Mouse (Mus musculus) neural tube, embryonic 10.5 days (tissue): ENCODE measurements around the gene Slc30a5.
"Not testable (repeated sequence)": the region's sequence is repeated elsewhere in the genome, so short reads cannot be mapped to it uniquely, and the experiment has no call there.

Experiments used
- DNase-seq: peaks from one replicate; pipeline ENCODE4 v3.0.0-alpha.2; 2017; ENCODE audit warnings: low spot score; ENCODE audit errors: extremely low spot score

Slc30a5 gene

DNA sequence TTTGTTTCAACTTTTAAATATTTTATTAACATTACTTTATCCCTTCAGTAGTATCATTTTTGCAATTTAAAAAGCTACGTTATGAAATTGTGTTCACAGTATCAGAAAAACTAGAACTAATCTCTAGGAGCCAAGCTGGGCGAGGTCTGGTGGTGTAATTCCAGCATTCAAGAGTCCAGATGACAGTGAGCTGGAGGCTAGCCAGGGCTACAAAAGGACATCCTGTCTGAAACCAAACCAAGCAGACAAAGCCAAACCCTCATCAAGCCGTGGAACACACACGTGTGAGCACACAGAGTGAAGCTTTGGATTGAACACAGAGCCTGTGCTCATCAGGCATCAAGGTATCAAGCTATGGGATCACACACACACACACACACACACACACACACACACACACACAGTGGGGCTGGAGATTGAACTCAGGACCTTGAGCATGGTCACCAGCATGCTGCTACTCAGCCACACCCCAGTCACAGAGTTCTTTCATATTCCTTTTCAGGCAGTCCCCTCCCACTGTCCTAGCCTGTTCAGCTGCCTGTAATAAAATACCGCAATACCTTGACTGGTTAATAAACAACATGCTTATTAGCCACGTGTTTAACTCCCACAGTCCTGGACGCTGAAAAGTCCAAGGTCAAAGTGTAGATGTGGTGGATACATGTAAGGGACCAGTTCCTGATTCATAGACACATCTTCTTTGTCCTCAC, 9.9 kb upstream of the Slc30a5 start:
- no peak for DNase-seq

DNA sequence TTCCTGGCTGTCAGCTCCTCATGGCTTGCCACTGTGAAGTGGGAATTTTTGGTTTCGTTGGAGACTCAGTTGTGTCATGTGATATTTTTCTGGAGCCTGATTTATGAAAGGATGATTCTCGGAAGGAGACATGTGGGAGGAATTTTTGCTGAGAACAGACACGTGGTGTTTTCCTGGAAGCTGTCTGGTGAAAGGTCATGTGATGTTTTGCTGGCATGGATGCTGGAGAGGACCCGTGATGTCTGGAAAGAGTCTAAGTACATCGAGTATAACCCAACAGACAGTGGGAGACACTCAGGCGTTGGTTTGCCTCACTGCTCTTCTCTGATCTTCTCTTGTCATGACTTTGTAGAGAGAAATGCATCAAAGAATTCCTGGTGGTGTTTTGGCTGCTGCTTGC, 8.5 kb upstream of the Slc30a5 start:
- DNase-seq, result no peak

DNA sequence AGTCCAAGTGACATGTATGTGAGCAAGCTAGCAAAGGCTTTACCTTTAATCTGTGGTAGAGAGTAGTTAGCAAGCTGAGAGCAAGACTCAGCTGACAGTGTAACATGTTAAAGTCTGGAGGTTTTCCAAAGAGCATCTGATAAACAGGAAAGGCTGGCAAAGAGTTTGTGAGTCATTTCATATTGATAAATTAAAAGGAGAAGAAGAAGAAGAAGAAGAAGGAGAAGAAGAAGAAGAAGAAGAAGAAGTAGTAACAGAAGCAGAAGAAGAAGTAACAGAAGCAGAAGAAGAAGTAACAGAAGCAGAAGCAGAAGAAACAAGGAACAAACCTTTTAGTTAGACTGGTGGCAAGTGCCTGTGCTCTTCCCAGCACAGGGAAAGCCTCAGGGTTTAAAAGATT, 1.6 kb upstream of the Slc30a5 start:
- no peak for DNase-seq

DNA sequence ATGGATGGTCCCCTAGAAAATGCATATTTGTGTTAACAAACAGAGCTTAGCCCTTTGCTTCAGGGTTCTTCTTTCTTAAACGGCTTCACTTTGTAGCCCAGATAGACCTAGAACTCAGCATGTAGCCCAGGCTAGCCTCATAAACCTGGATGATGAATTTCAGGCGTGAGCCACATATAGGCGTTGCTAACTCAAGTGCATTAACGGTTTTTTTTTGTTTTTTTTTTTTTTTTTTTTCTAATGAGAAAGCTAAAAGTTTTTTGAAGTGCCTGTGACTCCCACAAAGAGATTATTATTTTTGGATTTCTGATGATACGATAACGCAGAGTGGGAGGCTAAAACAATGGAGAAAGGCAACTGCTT, 394 bp upstream of the Slc30a5 start:
- DNase-seq, result no peak

DNA sequence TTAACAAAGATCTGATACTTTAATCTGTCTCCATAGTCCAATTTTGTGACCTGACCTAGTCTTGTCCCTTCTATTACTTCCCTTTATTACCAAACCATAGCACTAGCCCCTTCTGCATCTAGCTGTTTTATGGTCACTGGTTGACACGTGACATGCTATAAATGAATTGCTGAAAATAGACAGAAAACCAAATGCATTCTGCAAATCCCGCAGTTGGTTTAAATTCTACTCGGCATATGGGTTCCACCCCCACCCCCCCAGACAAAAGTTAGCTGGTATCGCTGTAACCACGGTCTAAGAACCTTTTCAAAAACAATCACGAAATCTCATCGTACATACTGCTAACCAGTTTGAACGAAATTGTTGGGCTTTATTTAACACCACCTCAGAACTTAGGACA, 1.0 kb downstream of the Slc30a5 start:
- DNase-seq, result no peak

DNA sequence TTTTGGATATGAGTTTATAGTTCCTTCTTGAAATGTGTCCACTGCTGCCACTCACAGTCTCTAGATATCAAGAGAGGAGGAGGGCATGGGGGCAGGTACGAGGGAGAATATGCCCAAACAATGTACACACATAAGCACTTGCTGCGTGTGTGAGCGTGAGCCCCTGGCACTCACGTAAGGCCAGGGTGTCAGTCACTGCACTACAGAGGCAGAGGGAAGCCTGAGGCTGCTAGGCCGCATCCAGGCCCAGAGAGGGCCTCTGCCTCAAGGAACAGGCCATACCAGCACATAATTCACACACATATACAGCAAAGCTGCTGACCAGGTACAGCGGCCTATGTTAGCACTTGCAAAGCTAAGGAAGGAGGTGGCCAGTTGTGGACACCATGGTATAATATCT, 2.1 kb downstream of the Slc30a5 start:
- no peak for DNase-seq

DNA sequence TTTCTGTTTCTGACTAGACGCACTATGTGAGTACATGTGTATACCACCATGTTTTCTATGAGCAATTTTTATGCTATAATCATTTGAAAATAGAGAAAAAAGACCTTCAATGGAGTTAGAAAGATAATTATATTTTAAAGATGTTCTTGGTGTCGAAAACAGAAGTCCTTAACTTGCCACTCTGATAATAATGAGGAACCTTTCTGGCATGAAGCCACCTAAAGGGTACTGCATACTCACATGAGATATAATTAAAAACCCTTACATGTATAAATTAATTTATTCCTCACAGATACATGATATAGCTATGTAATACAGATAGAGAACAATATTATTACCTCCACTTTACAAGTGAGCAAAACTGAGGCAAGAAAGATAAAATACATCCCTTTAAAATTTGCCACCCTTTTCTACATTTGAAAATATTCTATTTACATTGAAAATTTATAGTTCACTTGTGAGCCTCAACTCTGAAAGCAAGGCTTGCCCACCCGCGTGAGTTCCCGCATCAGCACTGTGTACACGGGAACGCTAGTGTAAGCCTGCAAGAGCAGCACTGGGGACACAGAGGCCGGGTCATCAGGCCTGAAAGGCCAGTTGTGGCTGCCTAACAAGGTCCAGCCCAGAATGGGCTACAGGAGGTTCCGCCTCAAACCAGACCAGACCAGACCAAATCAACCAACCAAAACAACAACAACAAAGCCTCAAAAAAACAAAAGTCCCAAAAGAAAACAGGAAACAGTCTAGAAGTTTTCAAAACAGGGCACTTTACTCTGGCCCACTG, 7.4 kb downstream of the Slc30a5 start:
- no peak for DNase-seq

DNA sequence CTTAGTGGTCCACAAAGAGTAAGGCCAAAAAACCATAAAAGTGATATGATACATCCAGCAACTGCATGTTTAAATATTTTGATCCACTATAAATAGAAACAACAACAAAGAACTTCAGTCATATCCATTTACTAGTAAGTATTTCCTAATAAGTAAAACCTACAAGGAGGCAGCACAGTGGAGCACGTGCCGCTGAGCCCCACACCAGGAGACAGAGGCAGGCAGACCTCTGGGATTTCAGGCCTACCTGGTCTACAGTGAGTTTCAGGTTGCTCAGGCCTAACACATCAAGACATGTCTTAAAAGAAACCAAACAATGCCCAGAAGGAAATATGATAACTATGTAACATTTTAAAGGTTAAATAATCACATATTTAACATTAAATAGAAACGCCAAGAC, 8.3 kb downstream of the Slc30a5 start:
- DNase-seq, result no peak

DNA sequence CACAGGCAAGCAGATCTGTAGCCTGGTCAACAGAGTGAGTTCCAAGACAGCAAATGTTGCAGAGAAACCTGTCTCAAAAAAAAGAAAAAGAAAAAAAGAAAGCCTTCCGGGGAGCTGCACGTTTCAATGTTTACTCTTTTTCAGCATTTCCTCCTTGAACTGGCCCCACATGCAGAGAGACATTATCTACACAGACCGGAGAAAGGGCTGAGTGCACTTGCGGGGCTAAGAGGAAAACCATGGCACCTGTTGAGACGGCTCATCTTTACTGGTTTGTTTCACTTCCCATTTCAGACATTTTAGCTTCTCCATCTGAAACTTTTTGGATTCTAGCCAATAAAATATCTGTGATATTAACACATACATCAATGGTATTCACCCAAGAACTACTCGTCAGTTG, 8.9 kb downstream of the Slc30a5 start:
- DNase-seq, result no peak

DNA sequence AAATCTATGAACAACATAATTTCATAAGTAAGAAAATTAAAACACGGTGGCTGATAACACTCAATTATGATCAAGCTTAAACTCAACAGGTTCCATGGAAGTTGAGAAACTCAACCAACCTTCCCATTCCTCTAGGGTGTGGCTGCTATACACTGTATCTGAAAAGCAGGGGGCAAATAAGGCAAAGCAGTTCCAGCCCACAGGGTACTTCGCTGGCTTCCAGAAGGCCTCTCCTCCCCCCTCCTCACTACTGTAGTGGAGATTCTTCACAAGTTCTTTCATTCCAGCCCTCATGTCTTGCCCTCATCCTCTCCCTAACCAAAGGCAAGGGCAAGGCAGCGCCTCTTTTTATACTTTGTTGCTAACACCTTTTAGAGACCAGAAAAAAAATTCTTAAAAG, 9.4 kb downstream of the Slc30a5 start:
- no peak for DNase-seq

DNA sequence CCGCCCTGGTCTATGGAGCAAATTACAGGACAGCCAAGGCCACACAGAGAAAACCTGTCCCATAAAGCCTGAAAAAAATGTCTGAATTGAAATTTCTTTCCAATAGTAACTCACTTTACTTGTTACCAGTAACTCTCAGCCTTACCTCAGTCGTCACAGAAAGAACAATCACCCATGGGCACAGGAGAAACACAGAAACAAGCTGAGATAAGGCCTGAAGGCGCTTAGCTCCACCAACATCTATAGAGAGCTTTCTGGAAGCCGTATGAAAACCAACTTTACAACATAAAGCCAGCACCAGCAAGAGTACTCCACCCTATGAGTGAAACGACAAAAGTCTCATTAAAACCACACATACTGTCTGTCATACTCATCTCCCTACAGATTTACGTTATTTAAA, 18.8 kb downstream of the Slc30a5 start:
- no peak for DNase-seq

DNA sequence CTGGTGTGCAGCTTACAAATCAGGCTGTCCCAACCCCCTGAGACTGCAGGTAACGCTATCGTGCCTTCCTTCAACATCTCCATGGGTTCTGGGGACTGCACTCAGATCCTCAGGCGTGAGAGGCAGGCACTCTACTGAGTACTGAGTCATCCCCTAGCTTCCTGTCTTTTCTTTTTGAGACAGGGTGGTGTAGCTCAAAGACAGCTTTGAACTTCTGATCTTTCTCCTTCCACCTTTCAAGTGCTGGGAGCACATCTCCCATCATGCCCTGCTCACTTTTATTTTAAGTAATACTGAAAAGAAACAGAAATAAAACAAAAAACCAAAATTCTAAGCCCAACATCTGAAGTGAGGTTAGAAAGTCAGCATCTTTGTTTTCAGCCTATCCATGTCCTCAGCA, 27.5 kb downstream of the Slc30a5 start:
- no peak for DNase-seq

DNA sequence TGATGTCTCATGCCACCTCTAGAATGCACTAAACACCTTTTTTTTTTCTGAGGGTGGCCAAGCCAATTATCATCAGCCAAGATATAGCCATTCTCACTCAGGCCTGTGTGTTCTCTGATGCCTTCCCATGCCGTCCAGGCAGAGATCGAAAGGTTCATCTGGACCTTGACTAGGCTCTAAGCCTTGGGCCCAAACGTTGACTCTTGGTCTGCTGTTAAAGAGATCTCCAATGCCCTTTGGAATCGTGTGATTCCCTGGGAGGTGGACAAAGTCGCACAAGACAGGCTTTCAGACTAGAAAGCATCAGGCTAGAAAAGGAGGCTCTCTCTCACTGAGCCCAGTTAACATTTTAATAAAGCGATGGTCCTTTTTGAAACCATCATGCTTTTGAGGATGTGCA, 36.1 kb downstream of the Slc30a5 start:
- DNase-seq, result no peak

DNA sequence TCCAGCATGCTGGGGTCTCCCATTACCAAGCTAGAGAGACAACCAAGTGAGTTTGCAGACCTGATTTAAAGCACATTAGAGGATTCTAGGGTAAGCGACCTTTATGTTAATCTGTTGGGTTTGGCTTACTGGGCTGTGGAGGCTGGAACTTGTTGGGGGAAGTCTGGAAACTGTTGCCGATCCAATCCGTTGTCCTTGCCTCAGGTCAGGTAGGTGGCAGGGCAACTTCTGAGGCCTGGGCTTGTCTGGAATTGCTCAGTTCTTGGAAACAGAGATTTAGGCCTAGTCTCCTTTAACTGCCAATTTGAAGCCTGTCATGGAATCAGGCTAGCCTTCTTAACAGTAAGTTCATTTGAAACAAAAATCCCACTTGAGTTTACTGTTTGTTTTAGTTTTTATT, 44.1 kb downstream of the Slc30a5 start:
- DNase-seq, result no peak

DNA sequence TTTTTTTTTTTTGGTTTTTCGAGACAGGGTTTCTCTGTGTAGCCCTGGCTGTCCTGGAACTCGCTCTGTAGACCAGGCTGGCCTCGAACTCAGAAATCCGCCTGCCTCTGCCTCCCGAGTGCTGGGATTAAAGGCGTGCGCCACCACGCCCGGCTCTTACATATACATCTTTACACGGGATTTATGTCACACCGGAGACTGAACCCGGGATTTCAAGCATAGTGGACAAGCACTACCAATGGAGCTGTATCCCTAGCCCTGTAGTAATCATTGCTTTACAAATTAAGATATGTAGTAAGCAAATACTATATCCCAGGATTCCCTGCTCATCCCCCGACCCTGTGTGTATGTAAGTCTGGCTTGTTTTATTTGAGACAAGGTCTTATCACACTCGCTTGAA, 45.2 kb downstream of the Slc30a5 start:
- DNase-seq, result not testable (repeated sequence)

DNA sequence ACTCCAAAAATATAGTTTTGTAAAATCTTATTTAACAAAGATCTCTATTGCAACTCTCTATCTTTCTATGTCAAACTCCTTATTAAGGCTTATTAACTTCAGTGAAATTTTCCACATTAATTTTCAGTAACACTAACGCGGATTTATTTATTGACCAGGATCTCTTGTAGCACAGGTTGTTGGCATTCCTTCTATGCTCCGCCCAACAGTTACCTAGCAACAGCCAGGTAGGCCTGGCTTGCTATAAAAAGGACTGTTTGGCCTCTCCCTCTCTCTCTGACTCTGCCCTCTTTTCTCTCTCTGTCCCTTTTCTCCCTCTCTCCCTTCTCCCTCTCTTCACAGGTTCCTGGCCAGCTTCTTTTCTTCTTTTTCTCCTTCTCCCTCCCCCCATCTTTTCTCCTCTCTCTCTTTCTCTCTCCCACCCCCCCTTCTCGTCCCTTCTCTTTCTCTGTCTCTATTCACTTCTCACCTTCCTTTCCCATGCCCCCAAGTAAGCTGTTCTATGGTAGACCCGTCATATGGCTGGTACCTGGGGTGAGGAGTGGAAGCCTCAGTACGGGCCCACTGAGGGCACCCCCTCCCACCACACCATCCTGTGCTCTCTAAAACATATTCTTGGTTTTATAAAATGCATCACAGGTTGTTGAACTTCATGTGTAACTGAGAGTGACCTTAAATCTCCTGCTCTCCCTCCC, 45.8 kb downstream of the Slc30a5 start:
- no peak for DNase-seq

DNA sequence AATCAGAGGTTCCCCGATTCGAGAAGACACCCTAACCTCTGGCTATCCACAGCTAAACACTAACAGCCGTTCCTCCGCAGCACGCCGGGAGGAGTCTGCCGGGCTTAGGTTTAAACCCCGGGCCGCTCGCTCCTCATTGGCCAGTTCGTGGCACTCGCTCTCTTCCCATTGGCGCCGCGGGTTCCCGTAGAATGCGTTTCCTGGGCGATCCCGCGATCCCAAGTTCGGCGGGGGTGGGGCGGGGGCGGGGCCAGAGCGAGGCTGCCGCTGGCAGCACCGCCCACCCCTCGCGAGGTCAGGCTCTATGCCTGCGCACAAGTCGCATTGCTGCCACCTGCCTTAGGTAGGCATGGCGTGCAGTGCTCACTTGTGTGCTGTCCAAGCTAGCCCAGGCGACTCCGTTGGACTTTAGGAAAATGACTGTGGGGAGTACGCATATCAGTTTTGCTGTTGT, 46.8 kb downstream of the Slc30a5 start, which contains the start of gene Ccnb1:
Gene Ccnb1, minus strand, starts transcription at position 157 of the 454 bp plus-strand sequence.
- peak; percentile 96 for DNase-seq

DNA sequence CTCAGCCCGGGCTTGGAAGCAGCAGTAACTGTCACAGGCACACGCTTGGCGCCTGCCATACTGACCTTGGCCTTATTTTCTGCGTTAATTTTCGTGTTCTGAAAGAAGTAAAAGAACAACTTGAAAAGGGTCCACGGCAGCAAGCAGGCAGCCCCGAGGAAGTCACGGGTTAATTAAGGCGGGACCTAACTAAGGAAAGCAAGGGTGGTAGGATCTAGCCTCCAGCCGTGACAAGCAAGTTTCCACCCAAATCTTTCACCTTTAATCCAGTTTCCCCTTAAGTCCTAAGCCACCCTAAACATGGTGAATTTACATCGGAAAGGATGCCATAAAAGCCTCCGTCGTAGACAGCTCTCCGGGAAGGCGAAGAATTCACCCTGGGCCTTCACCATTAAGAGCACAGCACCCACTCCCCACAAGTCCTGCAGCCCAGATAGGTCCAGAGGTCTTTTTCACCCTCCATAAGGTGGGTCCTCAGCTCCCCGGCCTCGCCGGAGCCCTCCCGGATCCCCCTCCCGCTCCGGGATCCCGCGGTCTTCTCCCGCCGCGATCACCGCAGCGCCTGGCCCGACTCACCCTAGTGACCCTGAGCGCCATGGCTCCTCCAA, 47.3 kb downstream of the Slc30a5 start:
- DNase-seq, result peak; percentile 36

DNA sequence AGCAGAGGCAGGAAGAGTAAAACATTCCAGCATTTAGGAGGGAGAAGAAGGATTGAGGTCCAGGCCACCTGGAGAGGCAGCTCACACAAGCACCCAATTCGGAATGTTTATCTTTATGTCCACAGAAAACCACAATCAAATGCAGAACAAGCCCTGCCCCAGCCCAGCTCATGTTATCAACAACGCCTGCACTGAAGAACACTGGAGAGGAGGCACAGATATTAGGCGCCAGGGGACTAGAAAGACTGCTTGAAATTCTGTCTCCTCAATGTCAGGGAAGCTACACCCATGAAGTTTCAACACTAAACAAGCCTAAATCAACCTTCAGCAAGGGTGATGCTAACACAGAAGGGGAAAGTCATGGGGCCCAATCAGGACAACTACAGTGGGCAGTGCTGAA, 55.7 kb downstream of the Slc30a5 start:
- no peak for DNase-seq

DNA sequence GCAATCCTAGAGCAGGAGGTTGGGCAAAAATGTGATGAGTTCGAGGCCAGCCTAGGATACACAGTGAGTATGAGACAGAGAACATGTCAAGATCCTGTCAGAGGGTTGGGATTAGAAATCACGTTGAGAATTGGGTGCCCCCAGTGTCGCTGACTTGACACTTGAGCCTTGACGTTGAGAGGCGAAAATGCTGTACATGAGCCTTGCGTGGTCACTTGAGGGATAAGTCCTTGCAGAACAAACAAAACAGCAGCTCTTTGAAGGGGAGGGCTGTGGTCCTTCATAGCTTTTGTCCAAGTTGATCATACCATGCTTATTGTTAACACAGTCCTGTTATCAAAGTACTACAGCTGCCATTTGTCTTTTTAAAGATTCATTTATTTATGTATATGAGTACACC, 56.5 kb downstream of the Slc30a5 start:
- DNase-seq, result no peak

DNA sequence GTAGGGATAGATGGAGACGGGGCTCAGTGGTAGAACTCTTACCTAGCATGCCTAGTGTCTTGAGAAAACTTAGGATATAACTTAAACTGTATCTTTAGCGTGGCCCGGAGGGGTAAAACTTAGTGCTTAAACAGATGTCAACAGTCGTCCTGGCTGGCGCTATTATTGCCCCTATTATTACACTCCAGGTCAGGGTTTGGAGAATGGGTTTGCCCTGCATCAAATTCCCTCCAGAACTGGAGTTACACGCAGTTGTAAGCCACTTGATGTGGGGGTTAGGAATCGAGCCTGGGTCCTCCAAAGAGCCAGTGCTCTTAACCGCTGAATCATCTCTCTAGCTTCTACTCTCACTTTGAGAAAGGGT, 57.2 kb downstream of the Slc30a5 start:
- no peak for DNase-seq
